Comparison of ENCODE assay signal across 38 mouse cellular contexts in the genomic region with DNA sequence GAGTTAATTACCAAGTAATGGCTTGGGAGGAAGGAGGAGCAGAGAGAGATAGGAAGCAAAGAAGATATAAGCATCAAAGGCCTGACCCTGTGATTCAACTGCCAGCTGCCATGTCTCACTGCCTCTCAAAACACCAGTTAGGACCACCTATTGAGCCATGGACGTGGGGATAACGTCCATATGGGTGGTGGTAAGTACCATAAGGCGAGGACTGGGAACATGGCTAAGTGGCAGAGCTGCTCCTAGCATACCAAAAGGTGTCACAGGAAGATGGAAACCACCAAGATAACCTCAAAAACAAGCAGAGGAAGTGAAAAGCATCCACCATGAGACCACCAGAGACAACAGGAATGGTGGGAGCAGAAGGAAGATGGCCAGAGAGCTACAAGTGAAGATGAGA. TPM values are rescaled to one million over a fixed set of nuclear protein-coding genes. Genes with fewer than 3 reads are reported as not detected.
"Had no signal": no experiment of that assay in that cellular context is flagged by ENCODE, and none has a peak within 500 bp of the region (broad histone marks: within the 10 kb centered on the region; RNA-seq: fewer than 3 reads in every experiment).

No protein-coding gene starts in this region.

- H3K9me3 ChIP-seq: embryonic facial prominence, embryonic 10.5 days; embryonic facial prominence, embryonic 12.5 days; embryonic facial prominence, embryonic 13.5 days; embryonic facial prominence, embryonic 15.5 days; forebrain, embryonic 10.5 days; forebrain, embryonic 12.5 days; forebrain, embryonic 13.5 days; forebrain, embryonic 15.5 days; heart, embryonic 10.5 days had no signal

- H3K4me3 ChIP-seq: embryonic facial prominence, embryonic 10.5 days; embryonic facial prominence, embryonic 12.5 days; embryonic facial prominence, embryonic 13.5 days; embryonic facial prominence, embryonic 15.5 days; erythroblast, embryonic 14.5 days; forebrain, embryonic 10.5 days; forebrain, embryonic 12.5 days; forebrain, embryonic 13.5 days; forebrain, embryonic 15.5 days; gastrocnemius, adult 2 months; heart, embryonic 10.5 days had no signal

- H3K4me1 ChIP-seq: embryonic facial prominence, embryonic 10.5 days; embryonic facial prominence, embryonic 12.5 days; embryonic facial prominence, embryonic 13.5 days; embryonic facial prominence, embryonic 15.5 days; forebrain, embryonic 10.5 days; forebrain, embryonic 12.5 days; forebrain, embryonic 15.5 days had no signal

- H3K4me2 ChIP-seq: embryonic facial prominence, embryonic 12.5 days; embryonic facial prominence, embryonic 13.5 days; embryonic facial prominence, embryonic 15.5 days; forebrain, embryonic 12.5 days; forebrain, embryonic 13.5 days; forebrain, embryonic 15.5 days; heart, embryonic 11.5 days had no signal

- H3K27me3 ChIP-seq: embryonic facial prominence, embryonic 12.5 days; embryonic facial prominence, embryonic 13.5 days; embryonic facial prominence, embryonic 15.5 days; forebrain, embryonic 12.5 days; forebrain, embryonic 13.5 days; forebrain, embryonic 15.5 days had no signal

- H3K27ac ChIP-seq: embryonic facial prominence, embryonic 10.5 days; embryonic facial prominence, embryonic 12.5 days; embryonic facial prominence, embryonic 13.5 days; embryonic facial prominence, embryonic 15.5 days; forebrain, embryonic 10.5 days; forebrain, embryonic 12.5 days; forebrain, embryonic 13.5 days; forebrain, embryonic 15.5 days; gastrocnemius, adult 2 months; heart, embryonic 10.5 days had no signal

- DNase-seq: cerebellum, adult 9-10 months; cerebellum, adult 9-11 months; cerebellum, postnatal 10 days; cerebellum, postnatal 14 days; cerebellum, postnatal 25 days; cerebellum, postnatal 36 days; embryo, embryonic 11 days; forebrain, postnatal 0 days; gastrocnemius, adult 2 months; gastrocnemius, postnatal 10 days; gastrocnemius, postnatal 14 days; gastrocnemius, postnatal 25 days; gastrocnemius, postnatal 36 days; heart, adult 18-20 months had no signal

- H3K9ac ChIP-seq: embryonic facial prominence, embryonic 12.5 days; embryonic facial prominence, embryonic 13.5 days; embryonic facial prominence, embryonic 15.5 days; forebrain, embryonic 12.5 days; forebrain, embryonic 13.5 days; forebrain, embryonic 15.5 days; forebrain, postnatal 0 days had no signal

RNA-seq across cellular contexts. Expression of gene Olfr1373, which starts 18.2 kb away (rescaled TPM):
- total RNA-seq: common myeloid progenitor, adult 5-6 weeks; forebrain, postnatal 0 days; gastrocnemius, adult 18-20 months; gastrocnemius, adult 2 months; gastrocnemius, adult 8-10 months; gastrocnemius, postnatal 10 days; gastrocnemius, postnatal 14 days; gastrocnemius, postnatal 25 days; gastrocnemius, postnatal 36 days; gastrocnemius, postnatal 4 days; granulocyte monocyte progenitor cell, adult 5-6 weeks; heart, adult 18-20 months had no signal
- polyA plus RNA-seq: cortical plate, adult 2 months; embryonic facial prominence, embryonic 10.5 days; embryonic facial prominence, embryonic 11.5 days; embryonic facial prominence, embryonic 12.5 days; embryonic facial prominence, embryonic 13.5 days; embryonic facial prominence, embryonic 14.5 days; embryonic facial prominence, embryonic 15.5 days; erythroblast, embryonic 14.5 days; forebrain, embryonic 10.5 days; forebrain, embryonic 11.5 days; forebrain, embryonic 12.5 days; forebrain, embryonic 13.5 days; forebrain, embryonic 14.5 days; forebrain, embryonic 15.5 days; forebrain, embryonic 16.5 days; forebrain, postnatal 0 days; frontal cortex, adult 2 months; gonadal fat pad, adult 2 months; heart, embryonic 10.5 days; heart, embryonic 11.5 days had no signal
